Mouse (Mus musculus) erythroblast, embryonic 14.5 days (primary cell): ENCODE results near the gene Fbxl13.

Experiments used
- GATA1 ChIP-seq: IDR thresholded peaks from 2 replicates; pipeline ENCODE4 v1.6.1; 2012; ENCODE audit warnings: low read length, inconsistent platforms, mixed read lengths
- TAL1 ChIP-seq: IDR thresholded peaks from 3 replicates; pipeline ENCODE4 v1.6.1; 2012; ENCODE audit warnings: low read length, inconsistent platforms, mixed read lengths

- TF ChIP-seq TAL1: no peak
- TF ChIP-seq GATA1: no peak
Observed at GRCm38 (mm10) chr5:21502936-21503610, 142.4 kb downstream of the Fbxl13 start.
